Mouse (Mus musculus) E14TG2a.4 (cell line): ENCODE measurements around the gene Aes.

Experiments
- CTCF ChIP-seq: conservative IDR thresholded peaks from 2 replicates; pipeline ENCODE4 v1.5.1; 2014; ENCODE audit warnings: low read length
- NANOG ChIP-seq: IDR thresholded peaks from 2 replicates; pipeline ENCODE4 v1.6.1; 2014; ENCODE audit warnings: borderline replicate concordance, low read length, mixed read lengths
- POU5F1 ChIP-seq: IDR thresholded peaks from 2 replicates; pipeline ENCODE4 v1.6.1; 2014; ENCODE audit warnings: low read length, borderline replicate concordance

DNA sequence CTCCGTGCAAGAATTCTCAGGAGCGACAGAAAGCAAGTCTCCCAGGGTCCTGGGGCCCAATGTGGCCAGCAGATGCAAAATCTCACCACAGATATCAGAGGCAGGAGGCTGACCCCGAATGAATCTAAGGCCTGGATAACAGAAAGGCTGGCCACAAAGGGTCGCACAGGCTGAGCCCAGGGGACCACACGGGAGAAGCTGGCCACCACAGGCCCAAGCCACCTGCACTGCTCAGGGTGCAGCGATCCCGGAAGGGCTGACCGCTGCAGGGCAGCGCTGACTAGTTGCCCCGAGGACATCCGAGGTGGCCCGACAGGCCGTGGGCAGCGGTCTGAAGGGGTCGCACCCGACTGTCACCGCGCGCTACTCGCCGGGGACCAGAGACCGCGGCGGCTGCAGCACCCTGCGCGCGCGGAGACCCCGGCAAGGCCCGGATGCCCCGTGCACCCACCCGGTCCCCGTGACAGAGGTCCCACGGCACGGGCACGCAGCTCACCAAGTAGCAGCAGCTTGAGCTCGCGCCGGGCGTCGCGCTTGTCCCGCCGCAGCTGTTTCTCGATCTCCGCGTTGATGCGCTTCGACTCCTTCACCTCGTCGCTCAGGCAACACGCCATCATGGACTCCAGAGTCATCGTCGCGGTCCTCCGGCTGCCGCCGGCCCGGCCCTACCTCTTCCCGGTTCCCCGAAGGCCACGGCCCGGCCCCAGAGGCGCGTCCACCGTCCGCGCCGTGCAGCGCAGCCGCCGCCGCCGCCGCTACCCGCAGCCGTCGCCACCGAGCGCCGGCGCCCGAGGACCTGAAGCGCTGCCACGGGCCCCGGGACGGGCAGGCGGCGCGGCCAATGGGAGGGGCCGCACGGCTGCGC, 14.8 kb upstream of the Aes start:
- TF ChIP-seq CTCF (no peak), POU5F1 (no peak), NANOG (no peak)
